Mouse (Mus musculus) thymus, adult 2 months (tissue): ENCODE results near the gene Fcho2. TPM values are rescaled to one million over a fixed set of nuclear protein-coding genes. Genes with fewer than 3 reads are reported as not detected.

ENCODE experiments used
- DNase-seq: peaks from one replicate; pipeline ENCODE4 v3.0.0; 2021
- H3K27ac ChIP-seq: fragments of 200-500 bp; 2 replicates; pipeline ENCODE4 v1.5.1; 2012; ENCODE audit warnings: low read length, control low read depth; ENCODE audit not compliant: control insufficient read depth, insufficient read depth
- H3K27me3 ChIP-seq: fragments of 200-500 bp; 2 replicates; pipeline ENCODE4 v1.6.1; 2012; ENCODE audit warnings: mild to moderate bottlenecking, low read length, moderate library complexity, mixed read lengths; ENCODE audit not compliant: control insufficient read depth, insufficient read depth
- H3K36me3 ChIP-seq: fragments of 200-500 bp; 2 replicates; pipeline ENCODE4 v1.6.1; 2012; ENCODE audit warnings: mild to moderate bottlenecking, low read length, moderate library complexity; ENCODE audit not compliant: control insufficient read depth, insufficient read depth
- H3K4me1 ChIP-seq: fragments of 200-500 bp; replicated peaks from 2 replicates; pipeline ENCODE4 v1.6.1; 2012; ENCODE audit warnings: low read length; ENCODE audit not compliant: control insufficient read depth, insufficient read depth
- H3K4me3 ChIP-seq: fragments of 200-500 bp; 2 replicates; pipeline ENCODE4 v1.5.1; 2012; ENCODE audit warnings: mild to moderate bottlenecking, low read length, control low read depth, moderate library complexity; ENCODE audit not compliant: control insufficient read depth, insufficient read depth
- CTCF ChIP-seq: fragments of 200-500 bp; IDR thresholded peaks from 2 replicates; pipeline ENCODE4 v1.5.1; 2012; ENCODE audit warnings: mild to moderate bottlenecking, control low read depth, low read length, moderate library complexity, borderline replicate concordance; ENCODE audit not compliant: control insufficient read depth, poor library complexity, insufficient read depth; ENCODE audit errors: extremely low read depth
- POLR2A ChIP-seq: fragments of 200-500 bp; IDR thresholded peaks from 2 replicates; pipeline ENCODE4 v1.6.1; 2012; ENCODE audit warnings: mild to moderate bottlenecking, low read length, control low read depth, moderate library complexity; ENCODE audit not compliant: control insufficient read depth, poor library complexity, insufficient read depth; ENCODE audit errors: extremely low read depth
- WGBS: fragments of 180-500 bp; shearing (Covaris S2); methylation state at CpG from one replicate; pipeline ENCODE4 v1.1.7; 2018; 5-methylcytosine and 5-hydroxymethylcytosine counted together
- polyA plus RNA-seq: library from polyadenylated mRNA; depleted of rRNA; stranded (reverse); fragments of >200 nt; gene quantifications from 2 replicates; pipeline ENCODE4 v1.2.3, GENCODE M21; 2012

The Fcho2 gene
- polyA plus RNA-seq, 1 experiment, result 10.7 TPM

GRCm38 (mm10) chr13:98809087-98809486, 6.2 kb downstream of the Fcho2 start:
- no peak for DNase-seq
- 98% methylated on average over 1 of the region's 1 CpGs for WGBS
- no peak overlapping the region for H3K4me3 ChIP-seq
- TF ChIP-seq CTCF (no peak), POLR2A (no peak)
- no peaks in the 10 kb centered on the region for H3K27me3 ChIP-seq
- no peak overlapping the region for H3K27ac ChIP-seq
- H3K4me1 ChIP-seq, result no peaks in the 10 kb centered on the region
- H3K36me3 ChIP-seq, result peaks cover 6% of the 10 kb centered on the region

DNA sequence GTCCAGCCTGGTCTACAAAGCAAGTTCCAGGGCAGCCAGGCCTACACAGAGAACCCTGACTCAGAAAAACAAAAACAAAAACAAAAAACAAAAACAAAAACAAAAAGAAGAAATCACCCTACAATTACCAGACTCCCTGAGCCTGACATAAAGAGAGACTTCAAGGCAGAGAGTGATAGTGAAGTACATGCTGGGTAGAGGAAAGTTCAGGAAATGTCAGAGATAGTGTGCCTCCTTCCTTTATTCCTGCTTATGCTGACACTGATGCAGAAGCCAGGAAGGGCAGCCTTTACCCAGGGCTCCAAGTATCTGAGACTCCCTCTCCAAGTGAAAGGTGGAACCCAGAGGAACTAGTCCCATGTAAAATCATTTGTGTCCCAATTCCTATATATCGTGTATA, 10.8 kb downstream of the Fcho2 start:
- peaks cover 12% of the 10 kb centered on the region for H3K36me3 ChIP-seq
- H3K27me3 ChIP-seq, result no peaks in the 10 kb centered on the region
- H3K4me1 ChIP-seq, result no peaks in the 10 kb centered on the region
- H3K27ac ChIP-seq, result no peak overlapping the region
- 89% methylated on average over 1 of the region's 1 CpGs for WGBS
- DNase-seq, result no peak
- H3K4me3 ChIP-seq, result no peak overlapping the region
- no peak for TF ChIP-seq POLR2A
- no peak for TF ChIP-seq CTCF

DNA sequence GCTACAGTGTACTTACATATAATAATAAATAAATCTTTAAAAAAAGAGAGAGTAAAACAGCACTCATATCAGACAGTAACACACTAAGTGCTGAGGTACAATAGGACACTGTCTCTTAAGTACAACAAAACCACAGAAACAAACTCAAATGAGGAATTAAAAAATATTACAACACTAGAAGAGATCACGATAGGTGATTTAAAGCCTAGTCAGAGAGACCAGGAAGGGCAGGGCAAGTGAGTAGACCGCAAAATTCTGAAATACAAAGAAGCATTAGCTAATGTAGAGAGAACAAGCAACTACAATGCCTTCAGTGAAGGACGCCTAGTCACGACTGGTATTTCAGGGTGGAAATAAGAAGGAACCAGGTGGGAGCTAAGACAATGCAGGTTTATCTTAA, 11.6 kb downstream of the Fcho2 start:
- Histone ChIP-seq H3K36me3 (peaks cover 12% of the 10 kb centered on the region), H3K27me3 (no peaks in the 10 kb centered on the region), H3K27ac (no peak overlapping the region), H3K4me1 (no peaks in the 10 kb centered on the region), H3K4me3 (no peak overlapping the region)
- DNase-seq, result no peak
- WGBS, result 36% methylated on average over 4 of the region's 4 CpGs
- TF ChIP-seq POLR2A (no peak), CTCF (no peak)

GRCm38 (mm10) chr13:98802957-98803356, 12.3 kb downstream of the Fcho2 start:
- H3K4me3 ChIP-seq, result no peak overlapping the region

GRCm38 (mm10) chr13:98795511-98795910, 19.7 kb downstream of the Fcho2 start:
- no peak overlapping the region for H3K27ac ChIP-seq
- TF ChIP-seq POLR2A, result no peak
- TF ChIP-seq CTCF, result no peak
- H3K27me3 ChIP-seq, result no peaks in the 10 kb centered on the region
- H3K4me1 ChIP-seq, result 0 out of 2 replicates have a peak, but pooled peaks cover 3% of the 10 kb centered on the region
- no peak overlapping the region for H3K4me3 ChIP-seq
- DNase-seq, result no peak
- WGBS, result 98% methylated on average over 3 of the region's 3 CpGs
- peaks cover 6% of the 10 kb centered on the region; the same call in 1 of the 2 replicates for H3K36me3 ChIP-seq

More at GRCm38 (mm10) chr13:98802957-98803356, 12.3 kb downstream of the Fcho2 start:
- Histone ChIP-seq H3K4me1 (no peaks in the 10 kb centered on the region), H3K36me3 (peaks cover 12% of the 10 kb centered on the region), H3K27ac (no peak overlapping the region), H3K27me3 (no peaks in the 10 kb centered on the region)
- WGBS, result 88% methylated on average over 3 of the region's 3 CpGs
- DNase-seq, result no peak
- TF ChIP-seq CTCF (no peak), POLR2A (no peak)

- Histone ChIP-seq H3K27me3 (no peaks in the 10 kb centered on the region), H3K4me1 (0 out of 2 replicates have a peak, but pooled peaks cover 3% of the 10 kb centered on the region), H3K36me3 (no peaks in the 10 kb centered on the region), H3K27ac (no peak overlapping the region), H3K4me3 (no peak overlapping the region)
- TF ChIP-seq CTCF, result no peak
- TF ChIP-seq POLR2A, result no peak
- WGBS, result 96% methylated on average over 1 of the region's 1 CpGs
- no peak for DNase-seq
These were observed 22.4 kb downstream of the Fcho2 start for GRCm38 (mm10) chr13:98792864-98793263.

DNA sequence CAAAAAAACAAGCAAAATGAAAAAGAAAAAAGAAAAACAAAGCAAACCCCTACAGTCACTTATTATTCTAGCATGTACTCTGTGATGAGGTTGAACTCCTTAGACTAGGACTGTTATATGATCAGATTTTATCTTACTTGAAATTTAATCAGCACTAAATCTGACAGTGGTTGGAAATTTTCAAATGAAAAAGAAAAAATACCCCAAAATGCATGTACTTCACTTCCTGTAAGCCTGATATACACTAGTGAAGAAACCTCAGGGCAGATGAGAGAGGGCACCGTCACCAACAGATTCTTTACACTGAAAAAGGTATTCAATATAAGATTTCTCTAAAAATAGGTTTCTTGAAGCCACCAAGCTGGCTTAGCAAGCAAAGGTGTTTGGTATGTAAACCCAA, 23.6 kb downstream of the Fcho2 start:
- WGBS, result 14% methylated on average over 1 of the region's 1 CpGs
- no peak overlapping the region for H3K27ac ChIP-seq
- 0 out of 2 replicates have a peak, but pooled peaks cover 3% of the 10 kb centered on the region for H3K4me1 ChIP-seq
- no peak overlapping the region for H3K4me3 ChIP-seq
- no peaks in the 10 kb centered on the region for H3K27me3 ChIP-seq
- no peak for TF ChIP-seq CTCF
- TF ChIP-seq POLR2A, result no peak
- H3K36me3 ChIP-seq, result no peaks in the 10 kb centered on the region
- no peak for DNase-seq
